Mouse (Mus musculus): Measurements from ENCODE around the gene Rab11fip5.

Gene Rab11fip5

GRCm38 (mm10) chr6:85373066-85373860 lies 1.2 kb downstream of the Rab11fip5 start:
- DNase-seq (ENCODE audit: low spot score), result no peak

GRCm38 (mm10) chr6:85372496-85372895 lies 1.9 kb downstream of the Rab11fip5 start:
- DNase-seq (ENCODE audit: low spot score), result no peak

GRCm38 (mm10) chr6:85371859-85372405 lies 2.5 kb downstream of the Rab11fip5 start:
- DNase-seq (ENCODE audit: low spot score), result no peak

GRCm38 (mm10) chr6:85370666-85371430 lies 3.6 kb downstream of the Rab11fip5 start:
- DNase-seq (ENCODE audit: low spot score), result no peak

GRCm38 (mm10) chr6:85370041-85370440 lies 4.4 kb downstream of the Rab11fip5 start:
- no peak for DNase-seq (ENCODE audit: low spot score)

GRCm38 (mm10) chr6:85369181-85369860 lies 5.1 kb downstream of the Rab11fip5 start:
- DNase-seq (ENCODE audit: low spot score), result no peak

- no peak for DNase-seq (ENCODE audit: low spot score)
Observed at GRCm38 (mm10) chr6:85368722-85369121, 5.7 kb downstream of the Rab11fip5 start.

GRCm38 (mm10) chr6:85368166-85368565 lies 6.3 kb downstream of the Rab11fip5 start:
- no peak for DNase-seq (ENCODE audit: low spot score)

- DNase-seq (ENCODE audit: low spot score), result no peak
Observed at GRCm38 (mm10) chr6:85366387-85366786, 8.0 kb downstream of the Rab11fip5 start.

GRCm38 (mm10) chr6:85364439-85364838 lies 10.0 kb downstream of the Rab11fip5 start:
- no peak for DNase-seq (ENCODE audit: low spot score)

- DNase-seq (ENCODE audit: low spot score), result no peak
Observed at GRCm38 (mm10) chr6:85363906-85364260, 10.6 kb downstream of the Rab11fip5 start.

GRCm38 (mm10) chr6:85363231-85363905 lies 11.1 kb downstream of the Rab11fip5 start:
- no peak for DNase-seq (ENCODE audit: low spot score)

GRCm38 (mm10) chr6:85362610-85363009 lies 11.8 kb downstream of the Rab11fip5 start:
- no peak for DNase-seq (ENCODE audit: low spot score)

- DNase-seq (ENCODE audit: low spot score), result no peak
Observed at GRCm38 (mm10) chr6:85360311-85360710, 14.1 kb downstream of the Rab11fip5 start.

GRCm38 (mm10) chr6:85358877-85359276 lies 15.6 kb downstream of the Rab11fip5 start:
- no peak for DNase-seq (ENCODE audit: low spot score)

GRCm38 (mm10) chr6:85356682-85357465 lies 17.6 kb downstream of the Rab11fip5 start:
- DNase-seq (ENCODE audit: low spot score), result no peak

GRCm38 (mm10) chr6:85355753-85356152 lies 18.7 kb downstream of the Rab11fip5 start:
- DNase-seq (ENCODE audit: low spot score), result no peak

- DNase-seq (ENCODE audit: low spot score), result no peak
Observed at GRCm38 (mm10) chr6:85354709-85355108, 19.7 kb downstream of the Rab11fip5 start.

- DNase-seq (ENCODE audit: low spot score), result no peak
Observed at GRCm38 (mm10) chr6:85353706-85354105, 20.7 kb downstream of the Rab11fip5 start.

- no peak for DNase-seq (ENCODE audit: low spot score)
Observed at GRCm38 (mm10) chr6:85350157-85350556, 24.3 kb downstream of the Rab11fip5 start.

- no peak for DNase-seq (ENCODE audit: low spot score)
Observed at GRCm38 (mm10) chr6:85349246-85349645, 25.2 kb downstream of the Rab11fip5 start.

Data from embryo, embryonic 10 days (tissue).